Mouse (Mus musculus) mouse trophoblast stem cell (cell line): ENCODE measurements around the gene Rap1b.

ENCODE experiments used
- in situ Hi-C, 2 experiments: fragments of 300-500 bp; cut with MseI, MboI; formaldehyde crosslinking; loops; 2 replicates in 1 of 2; 3 replicates in 1 of 2; pipeline ENCODE4 v1.15.1; 2025

The Rap1b gene

GRCm38 (mm10) chr10:117818600-117818999 is 27.2 kb downstream of the Rap1b start:
- in situ Hi-C loops, result no loop called here

GRCm38 (mm10) chr10:117816721-117817120 is 29.1 kb downstream of the Rap1b start:
- in situ Hi-C loops, result no loop called here

- in situ Hi-C loops, result no loop called here
Observed at GRCm38 (mm10) chr10:117812501-117812900, 33.3 kb downstream of the Rap1b start.

- in situ Hi-C loops, result no loop called here
Observed at GRCm38 (mm10) chr10:117811555-117811954, 34.3 kb downstream of the Rap1b start.

GRCm38 (mm10) chr10:117810506-117810905 is 35.3 kb downstream of the Rap1b start:
- in situ Hi-C loops, result no loop called here

GRCm38 (mm10) chr10:117808068-117808467 is 37.8 kb downstream of the Rap1b start:
- in situ Hi-C loops, result no loop called here

GRCm38 (mm10) chr10:117805919-117806318 is 39.9 kb downstream of the Rap1b start:
- in situ Hi-C loops, result no loop called here

GRCm38 (mm10) chr10:117803870-117804850 is 41.7 kb downstream of the Rap1b start:
- in situ Hi-C loops, result no loop called here

GRCm38 (mm10) chr10:117801886-117802285 is 43.9 kb downstream of the Rap1b start:
- in situ Hi-C loops, result no loop called here

- in situ Hi-C loops, result no loop called here
Observed at GRCm38 (mm10) chr10:117799806-117800205, 46.0 kb downstream of the Rap1b start.

- in situ Hi-C loops, result no loop called here
Observed at GRCm38 (mm10) chr10:117798436-117799035, 47.3 kb downstream of the Rap1b start.

GRCm38 (mm10) chr10:117797684-117798083 is 48.2 kb downstream of the Rap1b start:
- in situ Hi-C loops, result no loop called here

GRCm38 (mm10) chr10:117797106-117797505 is 48.7 kb downstream of the Rap1b start:
- in situ Hi-C loops, result no loop called here

GRCm38 (mm10) chr10:117796181-117796580 is 49.7 kb downstream of the Rap1b start:
- in situ Hi-C loops, result no loop called here

GRCm38 (mm10) chr10:117795206-117795605 is 50.6 kb downstream of the Rap1b start:
- in situ Hi-C loops, result no loop called here

GRCm38 (mm10) chr10:117793436-117794030 is 52.3 kb downstream of the Rap1b start:
- in situ Hi-C loops, result no loop called here

GRCm38 (mm10) chr10:117792141-117793091 is 53.4 kb downstream of the Rap1b start, which contains the start of gene Nup107:
Nup107 (minus strand) TSS chr10:117792705.
- in situ Hi-C loops, result no loop called here

GRCm38 (mm10) chr10:117791171-117791470 is 54.7 kb downstream of the Rap1b start:
- in situ Hi-C loops, result no loop called here

GRCm38 (mm10) chr10:117790421-117791170 is 55.2 kb downstream of the Rap1b start:
- in situ Hi-C loops, result no loop called here

- in situ Hi-C loops, result no loop called here
Observed at GRCm38 (mm10) chr10:117790011-117790410, 55.8 kb downstream of the Rap1b start.

- in situ Hi-C loops, result no loop called here
Observed at GRCm38 (mm10) chr10:117784646-117785045, 61.2 kb downstream of the Rap1b start.
